Mouse (Mus musculus): ENCODE measurements around the gene Prss27. TPM values are rescaled to one million over a fixed set of nuclear protein-coding genes. Genes with fewer than 3 reads are reported as not detected.

The Prss27 gene
- total RNA-seq (2014; rRNA removed) (not detected in 2 replicates), polyA plus RNA-seq (2015; fragmentation: Nextera tagmentation; extraction: Ambion mirVana) (0.14 TPM in 1 of 2 replicates, not detected in the other)

DNA sequence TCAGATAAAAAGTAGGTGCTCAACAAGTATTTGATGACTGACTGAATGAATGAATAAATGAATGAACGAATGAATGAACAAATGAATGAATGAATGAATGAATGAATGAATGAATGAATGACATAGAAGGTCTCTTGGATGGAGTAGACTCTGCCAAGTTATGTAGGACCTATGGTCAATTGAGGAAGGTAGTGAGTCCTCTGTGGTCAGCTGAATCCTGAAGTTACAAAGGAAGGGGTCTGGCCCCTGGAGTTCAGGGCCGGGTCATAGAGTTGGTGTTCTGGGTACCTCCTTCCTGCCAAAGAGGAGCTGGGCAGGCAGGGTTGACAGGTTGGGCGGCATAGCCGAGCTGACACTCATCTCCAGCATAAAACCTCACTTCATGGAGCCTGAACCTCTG, at the start of gene Prss27:
Prss27 (plus strand) TSS at position 301 of the 400 bp plus-strand sequence.
- 65% methylated on average over 4 of the region's 4 CpGs for WGBS
- no peak for TF ChIP-seq CTCF (IDR thresholded peaks at IDR 0.05; ENCODE audit: low read depth)
- Histone ChIP-seq H3K9me3 (ENCODE audit: low read length) (no peaks in the 10 kb centered on the region), H3K36me3 (ENCODE audit: insufficient read depth, low read length) (no peaks in the 10 kb centered on the region), H3K27ac (no peak within 1 kb of the TSS), H3K4me2 (ENCODE audit: low read depth, low read length) (no peak within 1 kb of the TSS), H3K4me3 (ENCODE audit: low read length) (no peak within 1 kb of the TSS), H3K27me3 (ENCODE audit: insufficient read depth, low read length) (no peaks in the 10 kb centered on the region), H3K9ac (replicated peaks; ENCODE audit: low read length) (no peak within 1 kb of the TSS), H3K4me1 (ENCODE audit: insufficient read depth, low read length) (no peaks in the 10 kb centered on the region)
- ATAC-seq, result no peak
- no peak for DNase-seq (ENCODE audit: low spot score)

DNA sequence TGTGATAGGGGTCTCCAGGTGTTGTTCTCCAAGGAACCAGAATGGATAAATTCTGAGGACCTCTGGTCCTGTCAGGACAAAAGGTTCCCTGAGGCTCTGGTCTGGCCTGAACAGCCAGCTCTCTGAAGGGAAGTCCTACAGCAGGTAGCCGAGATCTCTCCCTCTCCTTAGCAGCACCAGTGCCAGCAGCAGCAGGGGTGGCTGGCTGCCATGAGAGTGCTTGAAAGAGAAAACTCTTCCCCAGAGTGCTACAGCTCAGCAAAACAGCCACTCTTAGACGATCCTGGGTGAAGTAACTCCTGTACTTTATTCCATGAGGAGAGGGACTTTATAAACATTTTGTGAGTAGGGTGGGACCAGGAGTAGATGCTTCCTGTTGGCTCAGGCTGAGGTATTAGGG, 48.1 kb upstream of the Prss27 start:
- Histone ChIP-seq H3K9me3 (ENCODE audit: low read length) (no peaks in the 10 kb centered on the region), H3K27me3 (ENCODE audit: insufficient read depth, low read length) (no peaks in the 10 kb centered on the region), H3K36me3 (ENCODE audit: insufficient read depth, low read length) (no peaks in the 10 kb centered on the region), H3K4me2 (ENCODE audit: low read depth, low read length) (no peak overlapping the region), H3K4me3 (ENCODE audit: low read length) (no peak overlapping the region), H3K9ac (replicated peaks; ENCODE audit: low read length) (no peak overlapping the region), H3K27ac (no peak overlapping the region), H3K4me1 (ENCODE audit: insufficient read depth, low read length) (no peaks in the 10 kb centered on the region)
- DNase-seq (ENCODE audit: low spot score) (no peak), ATAC-seq (no peak)
- 39% methylated on average over 2 of the region's 2 CpGs for WGBS
- no peak for TF ChIP-seq CTCF (IDR thresholded peaks at IDR 0.05; ENCODE audit: low read depth)

DNA sequence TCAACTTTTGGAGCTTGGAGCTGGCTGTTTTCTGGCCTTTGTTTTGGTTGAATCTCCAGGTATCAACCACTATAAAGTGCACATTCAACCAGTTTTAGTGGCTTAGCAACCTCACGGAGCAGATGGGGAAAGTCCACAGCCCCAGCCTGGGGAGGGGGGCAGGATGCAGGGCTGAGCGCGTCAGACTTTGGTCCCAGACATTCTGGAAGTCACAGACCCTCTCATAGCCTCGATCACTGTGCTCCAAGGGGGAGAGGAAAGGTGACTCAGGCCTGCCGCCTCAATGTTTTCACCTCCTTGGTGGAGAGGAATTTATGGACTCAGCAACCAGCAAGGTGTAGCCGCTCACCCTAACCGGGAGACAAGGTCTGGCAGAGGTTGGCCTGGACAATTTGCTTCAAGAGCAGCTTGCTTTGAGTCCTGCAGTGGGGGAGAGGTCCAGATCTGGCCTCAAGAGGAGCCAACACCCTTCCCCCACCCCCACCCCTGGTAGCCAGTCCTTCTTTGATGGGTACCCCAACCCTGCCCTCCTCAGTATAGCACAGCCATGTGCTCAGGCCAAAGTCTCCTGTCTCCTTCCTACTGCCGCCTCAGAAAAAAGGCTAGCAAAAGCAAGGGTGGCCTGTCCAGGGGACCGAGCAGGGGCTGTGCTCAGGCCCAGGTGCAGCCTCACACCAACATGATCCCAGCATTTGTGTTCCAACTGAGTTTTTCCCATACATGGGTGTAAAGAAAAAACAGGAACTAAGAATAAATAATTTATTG, 45.0 kb upstream of the Prss27 start:
- H3K9ac ChIP-seq (replicated peaks; ENCODE audit: low read length), result no peak overlapping the region
- WGBS, result 73% methylated on average over 9 of the region's 9 CpGs
- H3K4me3 ChIP-seq (ENCODE audit: low read length), result peak overlapping the region; percentile 7; the same call in 1 of the 2 replicates
- no peaks in the 10 kb centered on the region for H3K4me1 ChIP-seq (ENCODE audit: insufficient read depth, low read length)
- H3K4me2 ChIP-seq (ENCODE audit: low read depth, low read length), result peak overlapping the region; percentile 58
- H3K27ac ChIP-seq, result no peak overlapping the region
- TF ChIP-seq CTCF (IDR thresholded peaks at IDR 0.05; ENCODE audit: low read depth), result no peak
- no peaks in the 10 kb centered on the region for H3K27me3 ChIP-seq (ENCODE audit: insufficient read depth, low read length)
- DNase-seq (ENCODE audit: low spot score) (no peak), ATAC-seq (peak; percentile 71)
- H3K9me3 ChIP-seq (ENCODE audit: low read length), result no peaks in the 10 kb centered on the region
- no peaks in the 10 kb centered on the region for H3K36me3 ChIP-seq (ENCODE audit: insufficient read depth, low read length)

DNA sequence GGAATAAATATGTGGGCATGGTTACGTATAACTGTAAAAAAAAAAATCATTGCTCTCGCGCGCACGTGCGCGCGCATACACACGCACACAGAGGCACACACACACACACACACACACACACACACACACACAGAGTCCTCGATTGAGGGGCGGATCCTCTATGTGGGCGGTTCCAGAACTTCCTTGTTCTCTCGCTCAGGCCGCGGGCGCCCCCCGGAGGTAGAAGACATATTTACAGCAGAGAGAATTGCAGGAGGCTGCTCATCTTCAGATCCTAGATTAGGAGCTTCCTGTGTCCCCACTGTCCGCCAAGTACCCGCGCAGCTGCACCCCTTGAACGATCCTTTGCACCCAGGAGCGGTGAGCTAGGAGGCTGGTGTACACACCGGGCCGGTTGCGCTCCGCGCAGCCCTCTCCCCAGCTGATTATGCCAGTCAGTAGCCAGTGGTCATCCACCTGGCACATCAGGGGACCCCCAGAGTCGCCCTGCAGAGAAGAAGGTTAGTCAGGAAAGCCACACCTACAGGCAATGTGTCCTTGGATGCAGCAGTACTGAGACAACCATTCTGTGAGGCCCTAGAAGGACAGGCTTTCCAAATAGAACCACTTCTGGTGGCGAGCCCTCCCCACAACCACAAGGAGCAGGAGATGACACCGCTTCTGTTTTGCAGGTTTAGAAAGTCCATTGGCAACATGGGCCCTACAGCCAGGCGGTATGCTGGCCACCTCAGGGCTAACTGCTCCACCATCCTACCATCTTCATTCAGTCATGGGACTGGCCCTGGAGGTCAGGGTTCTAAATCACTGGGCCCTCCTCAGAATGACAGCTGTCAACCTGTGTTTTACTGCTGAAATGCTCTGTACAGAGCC, 44.1 kb upstream of the Prss27 start:
- DNase-seq (ENCODE audit: low spot score) (peak; percentile 95), ATAC-seq (peak; percentile 87)
- no peaks in the 10 kb centered on the region for H3K36me3 ChIP-seq (ENCODE audit: insufficient read depth, low read length)
- H3K27me3 ChIP-seq (ENCODE audit: insufficient read depth, low read length), result no peaks in the 10 kb centered on the region
- H3K4me3 ChIP-seq (ENCODE audit: low read length), result peak overlapping the region; percentile 20
- no peaks in the 10 kb centered on the region for H3K9me3 ChIP-seq (ENCODE audit: low read length)
- 0 out of 2 replicates have a peak overlapping the region, but pooled peaks have one; percentile 44 for H3K9ac ChIP-seq (replicated peaks; ENCODE audit: low read length)
- peak overlapping the region; percentile 58 for H3K4me2 ChIP-seq (ENCODE audit: low read depth, low read length)
- H3K4me1 ChIP-seq (ENCODE audit: insufficient read depth, low read length), result no peaks in the 10 kb centered on the region
- peak; percentile 83 for TF ChIP-seq CTCF (IDR thresholded peaks at IDR 0.05; ENCODE audit: low read depth)
- peak overlapping the region; percentile 41; the same call in 1 of the 2 replicates for H3K27ac ChIP-seq
- 10% methylated on average over 31 of the region's 31 CpGs for WGBS

DNA sequence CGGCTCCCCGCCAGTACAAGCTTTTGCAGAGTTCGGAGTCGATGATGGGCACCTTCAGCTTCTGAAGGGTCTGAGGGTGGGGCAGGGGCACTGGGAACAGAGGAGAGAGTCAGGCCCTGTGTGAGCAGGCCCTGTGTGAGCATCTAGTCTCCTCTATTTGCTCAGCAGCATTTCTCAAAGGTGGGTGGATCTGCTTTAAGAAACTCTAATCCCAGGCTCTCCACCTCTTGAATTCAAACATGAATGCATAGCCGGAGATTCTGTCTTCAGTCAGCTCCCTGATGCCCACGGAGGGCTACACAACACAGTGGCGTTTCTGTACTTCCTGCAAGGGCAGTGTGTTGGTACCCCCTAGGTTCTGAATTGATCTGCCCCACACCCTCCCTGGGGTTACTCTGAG, 43.3 kb upstream of the Prss27 start:
- TF ChIP-seq CTCF (IDR thresholded peaks at IDR 0.05; ENCODE audit: low read depth), result no peak
- Histone ChIP-seq H3K36me3 (ENCODE audit: insufficient read depth, low read length) (no peaks in the 10 kb centered on the region), H3K4me3 (ENCODE audit: low read length) (no peak overlapping the region), H3K9me3 (ENCODE audit: low read length) (no peaks in the 10 kb centered on the region), H3K4me1 (ENCODE audit: insufficient read depth, low read length) (no peaks in the 10 kb centered on the region), H3K4me2 (ENCODE audit: low read depth, low read length) (no peak overlapping the region), H3K27ac (no peak overlapping the region), H3K27me3 (ENCODE audit: insufficient read depth, low read length) (no peaks in the 10 kb centered on the region), H3K9ac (replicated peaks; ENCODE audit: low read length) (no peak overlapping the region)
- ATAC-seq (no peak), DNase-seq (ENCODE audit: low spot score) (no peak)
- WGBS, result 58% methylated on average over 7 of the region's 7 CpGs

DNA sequence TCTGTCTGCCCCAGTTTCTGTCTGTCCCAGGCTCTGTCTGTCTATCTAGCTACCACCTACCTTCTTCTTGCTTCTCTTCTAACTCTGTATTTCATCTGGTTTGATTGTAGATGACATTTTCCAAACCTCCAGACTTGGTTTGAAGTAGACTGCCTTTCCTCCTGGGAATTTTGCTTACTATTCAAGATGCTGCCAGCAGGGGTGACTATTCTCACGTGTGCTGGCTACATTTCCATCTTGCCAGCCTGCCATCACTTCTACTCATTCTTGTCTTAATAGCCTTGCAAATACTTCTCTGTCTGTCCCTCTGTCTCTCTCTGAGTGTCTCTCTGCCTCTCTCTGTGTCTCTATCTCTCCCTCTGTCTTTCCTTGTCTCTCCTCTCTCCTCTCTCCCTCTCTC, 42.5 kb upstream of the Prss27 start:
- TF ChIP-seq CTCF (IDR thresholded peaks at IDR 0.05; ENCODE audit: low read depth), result peak; percentile 12; the same call in 1 of the 2 replicates
- ATAC-seq (no peak), DNase-seq (ENCODE audit: low spot score) (no peak)
- Histone ChIP-seq H3K9me3 (ENCODE audit: low read length) (no peaks in the 10 kb centered on the region), H3K27ac (no peak overlapping the region), H3K9ac (replicated peaks; ENCODE audit: low read length) (no peak overlapping the region), H3K27me3 (ENCODE audit: insufficient read depth, low read length) (no peaks in the 10 kb centered on the region), H3K4me2 (ENCODE audit: low read depth, low read length) (no peak overlapping the region), H3K36me3 (ENCODE audit: insufficient read depth, low read length) (no peaks in the 10 kb centered on the region), H3K4me3 (ENCODE audit: low read length) (no peak overlapping the region), H3K4me1 (ENCODE audit: insufficient read depth, low read length) (no peaks in the 10 kb centered on the region)
- 14% methylated on average over 1 of the region's 1 CpGs for WGBS
